Mouse (Mus musculus) Patski (cell line): ENCODE data around the gene Tpcn1. TPM values are rescaled to one million over a fixed set of nuclear protein-coding genes. Genes with fewer than 3 reads are reported as not detected.

Experiments
- ATAC-seq: fragments of 100-300 bp; one replicate; pipeline ENCODE4 v1.8.0; 2021
- CTCF ChIA-PET: fragments of 350-600 bp; sonication (Branson Sonifier 250); formaldehyde crosslinking; loops from one replicate; lab custom pipeline; 2022; ENCODE audit warnings: inconsistent platforms; lab: Charles Lee
- POLR2A ChIA-PET: fragments of 350-600 bp; sonication (Branson Sonifier 250); formaldehyde crosslinking; loops from one replicate; lab custom pipeline; 2022; ENCODE audit warnings: antibody characterized with exemption, inconsistent platforms; lab: Charles Lee
- DNase-seq: peaks from one replicate; pipeline ENCODE4 v3.0.0-alpha.2; 2011; ENCODE audit warnings: low read depth, low spot score
- H3K27me3 ChIP-seq: fragments of 371-371 bp; one replicate; pipeline ENCODE4 v1.5.1; 2021
- CTCF ChIP-seq: fragments of 100-300 bp; IDR thresholded peaks from one replicate; pipeline ENCODE4 v1.5.1; 2021
- in situ Hi-C: fragments of 300-500 bp; cut with MboI; formaldehyde crosslinking; loops from 3 replicates; pipeline ENCODE4 v1.11.1; 2018; ENCODE audit warnings: low pct_unique_long_range_greater_than_20kb, mixed read lengths
- polyA plus RNA-seq: library from polyadenylated mRNA; unstranded; gene quantifications from one replicate; pipeline ENCODE4 v1.2.3, GENCODE M21; 2021

The Tpcn1 gene
- polyA plus RNA-seq, 1 experiment from 2014 or later = 125 TPM

- CTCF ChIA-PET = interaction anchor here (3.0 to 4.3 kb wide), 3 partner anchors 11 to 91 kb away, joined by 11 to 33 read pairs (median 16); partner anchors contain the start of genes Iqcd and Slc8b1
- in situ Hi-C loops = loop anchor here (25.0 kb wide), 1 partner anchor 465 kb away; no protein-coding TSS in a partner anchor
- DNase-seq (no peak), ATAC-seq (no peak)
- no peaks in the 10 kb centered on the region for H3K27me3 ChIP-seq
- POLR2A ChIA-PET = interaction anchor here (0.7 to 1.2 kb wide), 3 partner anchors 11 to 14 kb away, joined by 3 to 7 read pairs (median 3); partner anchors contain the start of gene Iqcd
- no peak for TF ChIP-seq CTCF
These were observed 13.7 kb upstream of the Tpcn1 start for GRCm38 (mm10) chr5:120602210-120602609.

- POLR2A ChIA-PET = interaction anchor here (0.6 to 1.8 kb wide), 3 partner anchors 13 to 168 kb away, joined by 3 to 7 read pairs (median 6); no protein-coding TSS in a partner anchor
- in situ Hi-C loops = loop anchor here (25.0 kb wide), 1 partner anchor 464 kb away; no protein-coding TSS in a partner anchor
- DNase-seq = no peak
- no peak for ATAC-seq
- H3K27me3 ChIP-seq = no peaks in the 10 kb centered on the region
- CTCF ChIA-PET = interaction anchor here (0.7 to 4.3 kb wide), 11 partner anchors 10 to 115 kb away, joined by 3 to 33 read pairs (median 4); partner anchors contain the start of genes Iqcd, Plbd2 and Slc8b1
- TF ChIP-seq CTCF = no peak
These were observed 12.6 kb upstream of the Tpcn1 start for GRCm38 (mm10) chr5:120600946-120601668.

- POLR2A ChIA-PET = interaction anchor here (0.6 to 1.8 kb wide), 2 partner anchors 12 to 101 kb away, joined by 3 to 7 read pairs; no protein-coding TSS in a partner anchor
- DNase-seq (no peak), ATAC-seq (no peak)
- no peak for TF ChIP-seq CTCF
- in situ Hi-C loops = loop anchor here (25.0 kb wide), 1 partner anchor 462 kb away; no protein-coding TSS in a partner anchor
- CTCF ChIA-PET = interaction anchor here (1.2 to 4.3 kb wide), 7 partner anchors 9 to 114 kb away, joined by 4 to 33 read pairs (median 7); partner anchors contain the start of genes Iqcd, Plbd2 and Slc8b1
- no peaks in the 10 kb centered on the region for H3K27me3 ChIP-seq
These were observed 11.2 kb upstream of the Tpcn1 start for GRCm38 (mm10) chr5:120599625-120600024.

GRCm38 (mm10) chr5:120594485-120594884 lies 6.0 kb upstream of the Tpcn1 start:
- ATAC-seq = no peak
- no peak for DNase-seq
- in situ Hi-C loops = no loop called here
- H3K27me3 ChIP-seq = no peaks in the 10 kb centered on the region
- no peak for TF ChIP-seq CTCF
- ChIA-PET POLR2A (no interaction called here), CTCF (interaction anchor here (9.2 kb wide), 1 partner anchor 11 kb away, joined by 54 read pairs; no protein-coding TSS in a partner anchor)

GRCm38 (mm10) chr5:120592141-120592540 lies 3.7 kb upstream of the Tpcn1 start:
- no peaks in the 10 kb centered on the region for H3K27me3 ChIP-seq
- ChIA-PET CTCF (interaction anchor here (1.1 to 9.2 kb wide), 6 partner anchors 9 to 77 kb away, joined by 3 to 54 read pairs (median 6); no protein-coding TSS in a partner anchor), POLR2A (no interaction called here)
- ATAC-seq (no peak), DNase-seq (no peak)
- in situ Hi-C loops = no loop called here
- TF ChIP-seq CTCF = no peak

GRCm38 (mm10) chr5:120590356-120591010 lies 2.0 kb upstream of the Tpcn1 start:
- ChIA-PET CTCF (interaction anchor here (0.9 to 9.2 kb wide), 13 partner anchors 11 to 112 kb away, joined by 3 to 54 read pairs (median 4); partner anchors contain the start of gene Slc8b1), POLR2A (interaction anchor here (0.6 to 1.5 kb wide), 4 partner anchors 12 to 46 kb away, joined by 3 read pairs; no protein-coding TSS in a partner anchor)
- ATAC-seq (no peak), DNase-seq (no peak)
- no peaks in the 10 kb centered on the region for H3K27me3 ChIP-seq
- no peak for TF ChIP-seq CTCF
- in situ Hi-C loops = no loop called here

GRCm38 (mm10) chr5:120587940-120588568 lies 419 bp downstream of the Tpcn1 start:
- no peak for TF ChIP-seq CTCF
- no peaks in the 10 kb centered on the region for H3K27me3 ChIP-seq
- ChIA-PET CTCF (interaction anchor here (0.8 to 9.2 kb wide), 5 partner anchors 17 to 460 kb away, joined by 3 to 54 read pairs (median 5); no protein-coding TSS in a partner anchor), POLR2A (interaction anchor here (0.7 to 2.9 kb wide), 13 partner anchors 9 to 77 kb away, joined by 3 to 13 read pairs (median 5); partner anchors contain the start of gene Slc8b1)
- in situ Hi-C loops = loop anchor here (5.0 kb wide), 1 partner anchor 71 kb away; no protein-coding TSS in a partner anchor
- DNase-seq (no peak), ATAC-seq (no peak)

GRCm38 (mm10) chr5:120587616-120587926 lies 902 bp downstream of the Tpcn1 start:
- in situ Hi-C loops = loop anchor here (5.0 kb wide), 1 partner anchor 70 kb away; no protein-coding TSS in a partner anchor
- ChIA-PET POLR2A (interaction anchor here (0.7 to 2.9 kb wide), 12 partner anchors 8 to 77 kb away, joined by 3 to 13 read pairs (median 6); partner anchors contain the start of gene Slc8b1), CTCF (interaction anchor here (1.1 to 1.9 kb wide), 3 partner anchors 18 to 24 kb away, joined by 3 to 11 read pairs (median 5); no protein-coding TSS in a partner anchor)
- no peak for TF ChIP-seq CTCF
- no peak for DNase-seq
- H3K27me3 ChIP-seq = no peaks in the 10 kb centered on the region
- ATAC-seq = no peak
